Mouse (Mus musculus) neural tube, embryonic 12.5 days (tissue): Measurements from ENCODE around the gene Acsf3. TPM values are rescaled to one million over a fixed set of nuclear protein-coding genes. Genes with fewer than 3 reads are reported as not detected.
A peak's percentile ranks its signal among the peaks of the same experiment; 100 is the strongest.

Source experiments
- ATAC-seq: fragments of 200-750 bp; cut with Nextera tagmentation; 2 replicates; pipeline ENCODE4 v1.8.0; 2017; ENCODE audit warnings: low read depth, mild to moderate bottlenecking, moderate TSS enrichment, moderate library complexity; ENCODE audit not compliant: low FRiP score
- H3K27ac ChIP-seq: fragments of 300-500 bp; sonication (generic); 2 replicates; pipeline ENCODE4 v1.5.1; 2016
- H3K27me3 ChIP-seq: fragments of 300-500 bp; sonication (generic); replicated peaks from 2 replicates; pipeline ENCODE4 v1.6.1; 2016; ENCODE audit warnings: mild to moderate bottlenecking
- H3K36me3 ChIP-seq: fragments of 300-500 bp; sonication (generic); 2 replicates; pipeline ENCODE4 v1.6.1; 2016; ENCODE audit warnings: mild to moderate bottlenecking
- H3K4me1 ChIP-seq: fragments of 300-500 bp; sonication (generic); 2 replicates; pipeline ENCODE4 v1.6.1; 2016
- H3K4me2 ChIP-seq: fragments of 300-500 bp; sonication (generic); replicated peaks from 2 replicates; pipeline ENCODE4 v1.6.1; 2016; ENCODE audit warnings: mild to moderate bottlenecking
- H3K4me3 ChIP-seq: fragments of 300-500 bp; sonication (generic); 2 replicates; pipeline ENCODE4 v1.5.1; 2016
- H3K9ac ChIP-seq: fragments of 300-500 bp; sonication (generic); 2 replicates; pipeline ENCODE4 v1.6.1; 2016; ENCODE audit warnings: mild to moderate bottlenecking
- H3K9me3 ChIP-seq: fragments of 300-500 bp; sonication (generic); 2 replicates; pipeline ENCODE4 v1.6.1; 2016; ENCODE audit warnings: mild to moderate bottlenecking
- WGBS: fragments of 180-500 bp; shearing (Covaris S2); methylation state at CpG from one replicate; pipeline ENCODE4 v1.1.7; 2016; 5-methylcytosine and 5-hydroxymethylcytosine counted together
- polyA plus RNA-seq: library from polyadenylated mRNA; unstranded; fragments of >200 nt; fragmentation: Nextera tagmentation; extraction: Ambion mirVana; gene quantifications from 2 replicates; pipeline ENCODE4 v1.2.1, GENCODE M21; 2016

Gene Acsf3
- polyA plus RNA-seq, 1 experiment from 2014 or later, result 18.3 TPM

- no peaks in the 10 kb centered on the region for H3K9me3 ChIP-seq
- no peaks in the 10 kb centered on the region for H3K36me3 ChIP-seq
- no peak overlapping the region for H3K9ac ChIP-seq
- no peak for ATAC-seq
- H3K4me2 ChIP-seq, result no peak overlapping the region
- H3K27ac ChIP-seq, result no peak overlapping the region
- no peak overlapping the region for H3K4me3 ChIP-seq
- 0 out of 2 replicates have a peak, but pooled peaks cover 3% of the 10 kb centered on the region for H3K27me3 ChIP-seq
- H3K4me1 ChIP-seq, result no peaks in the 10 kb centered on the region; the same call in 1 of the 2 replicates
- 83% methylated on average over 3 of the region's 3 CpGs for WGBS
Observed at GRCm38 (mm10) chr8:122844161-122844560, 68.9 kb downstream of the Acsf3 start.

- no peak overlapping the region for H3K4me3 ChIP-seq
- no peak overlapping the region for H3K4me2 ChIP-seq
- no peak for ATAC-seq
- H3K36me3 ChIP-seq, result no peaks in the 10 kb centered on the region
- no peak overlapping the region for H3K9ac ChIP-seq
- no peak overlapping the region for H3K27ac ChIP-seq
- 0 out of 2 replicates have a peak, but pooled peaks cover 3% of the 10 kb centered on the region for H3K27me3 ChIP-seq
- no peaks in the 10 kb centered on the region for H3K9me3 ChIP-seq
- 85% methylated on average over 4 of the region's 4 CpGs for WGBS
- no peaks in the 10 kb centered on the region; the same call in none of the 2 replicates for H3K4me1 ChIP-seq
Observed at GRCm38 (mm10) chr8:122845662-122846061, 70.4 kb downstream of the Acsf3 start.

- Histone ChIP-seq H3K4me3 (no peak within 1 kb of the TSS), H3K27ac (no peak within 1 kb of the TSS), H3K36me3 (no peaks in the 10 kb centered on the region), H3K9me3 (no peaks in the 10 kb centered on the region), H3K27me3 (0 out of 2 replicates have a peak, but pooled peaks cover 3% of the 10 kb centered on the region), H3K4me1 (peaks cover 3% of the 10 kb centered on the region), H3K4me2 (peak within 1 kb of the TSS; percentile 35), H3K9ac (no peak within 1 kb of the TSS)
- peak; percentile 61; the same call in 1 of the 2 replicates for ATAC-seq
- 18% methylated on average over 18 of the region's 18 CpGs for WGBS
Observed at GRCm38 (mm10) chr8:122847829-122848561, 72.7 kb downstream of the Acsf3 start, which contains the start of gene Cdh15. Gene Cdh15, plus strand, starts transcription at chr8:122847966.

- H3K4me1 ChIP-seq, result peaks cover 11% of the 10 kb centered on the region
- WGBS, result 73% methylated on average over 11 of the region's 11 CpGs
- H3K27ac ChIP-seq, result no peak overlapping the region
- no peak overlapping the region for H3K9ac ChIP-seq
- no peak for ATAC-seq
- H3K4me3 ChIP-seq, result no peak overlapping the region
- no peak overlapping the region for H3K4me2 ChIP-seq
- no peaks in the 10 kb centered on the region for H3K9me3 ChIP-seq
- no peaks in the 10 kb centered on the region for H3K36me3 ChIP-seq
- 0 out of 2 replicates have a peak, but pooled peaks cover 3% of the 10 kb centered on the region for H3K27me3 ChIP-seq
Observed at GRCm38 (mm10) chr8:122849152-122849910, 74.0 kb downstream of the Acsf3 start.

- H3K4me2 ChIP-seq, result no peak overlapping the region
Observed at GRCm38 (mm10) chr8:122850641-122851240, 75.5 kb downstream of the Acsf3 start.

GRCm38 (mm10) chr8:122851692-122852545, 76.6 kb downstream of the Acsf3 start:
- Histone ChIP-seq H3K36me3 (no peaks in the 10 kb centered on the region), H3K9me3 (no peaks in the 10 kb centered on the region), H3K4me3 (no peak overlapping the region), H3K9ac (no peak overlapping the region), H3K4me2 (no peak overlapping the region), H3K27me3 (no peaks in the 10 kb centered on the region), H3K4me1 (peaks cover 11% of the 10 kb centered on the region), H3K27ac (no peak overlapping the region)
- ATAC-seq, result no peak
- WGBS, result 85% methylated on average over 12 of the region's 12 CpGs

More at GRCm38 (mm10) chr8:122850641-122851240, 75.5 kb downstream of the Acsf3 start:
- Histone ChIP-seq H3K9me3 (no peaks in the 10 kb centered on the region), H3K4me1 (peaks cover 11% of the 10 kb centered on the region), H3K27ac (no peak overlapping the region), H3K36me3 (no peaks in the 10 kb centered on the region), H3K9ac (no peak overlapping the region), H3K27me3 (0 out of 2 replicates have a peak, but pooled peaks cover 3% of the 10 kb centered on the region), H3K4me3 (no peak overlapping the region)
- WGBS, result 63% methylated on average over 3 of the region's 3 CpGs
- no peak for ATAC-seq

GRCm38 (mm10) chr8:122852546-122852905, 77.2 kb downstream of the Acsf3 start:
- H3K27me3 ChIP-seq, result no peaks in the 10 kb centered on the region
- H3K4me1 ChIP-seq, result peaks cover 11% of the 10 kb centered on the region
- H3K9me3 ChIP-seq, result no peaks in the 10 kb centered on the region
- no peak overlapping the region for H3K4me2 ChIP-seq
- H3K27ac ChIP-seq, result no peak overlapping the region
- no peak overlapping the region for H3K4me3 ChIP-seq
- no peaks in the 10 kb centered on the region for H3K36me3 ChIP-seq
- WGBS, result 52% methylated on average over 1 of the region's 1 CpGs
- H3K9ac ChIP-seq, result no peak overlapping the region
- ATAC-seq, result no peak

- H3K36me3 ChIP-seq, result no peaks in the 10 kb centered on the region
- no peak overlapping the region for H3K27ac ChIP-seq
- no peak overlapping the region for H3K9ac ChIP-seq
Observed at GRCm38 (mm10) chr8:122853340-122853771, 78.1 kb downstream of the Acsf3 start.

GRCm38 (mm10) chr8:122854388-122854787, 79.1 kb downstream of the Acsf3 start:
- no peak for ATAC-seq
- Histone ChIP-seq H3K27ac (no peak overlapping the region), H3K9ac (no peak overlapping the region), H3K4me3 (no peak overlapping the region), H3K9me3 (no peaks in the 10 kb centered on the region), H3K36me3 (no peaks in the 10 kb centered on the region), H3K27me3 (no peaks in the 10 kb centered on the region), H3K4me2 (no peak overlapping the region), H3K4me1 (peaks cover 11% of the 10 kb centered on the region)
- 75% methylated on average over 7 of the region's 7 CpGs for WGBS

More at GRCm38 (mm10) chr8:122853340-122853771, 78.1 kb downstream of the Acsf3 start:
- 16% methylated on average over 11 of the region's 11 CpGs for WGBS
- ATAC-seq, result peak; percentile 71
- Histone ChIP-seq H3K4me1 (peaks cover 11% of the 10 kb centered on the region), H3K9me3 (no peaks in the 10 kb centered on the region), H3K4me3 (no peak overlapping the region), H3K27me3 (no peaks in the 10 kb centered on the region), H3K4me2 (no peak overlapping the region)

- no peak overlapping the region for H3K9ac ChIP-seq
- no peak for ATAC-seq
- H3K4me1 ChIP-seq, result peaks cover 11% of the 10 kb centered on the region
- H3K9me3 ChIP-seq, result no peaks in the 10 kb centered on the region
- 85% methylated on average over 4 of the region's 4 CpGs for WGBS
- no peaks in the 10 kb centered on the region for H3K36me3 ChIP-seq
- no peak overlapping the region for H3K27ac ChIP-seq
- H3K4me3 ChIP-seq, result no peak overlapping the region
- H3K27me3 ChIP-seq, result no peaks in the 10 kb centered on the region
- H3K4me2 ChIP-seq, result no peak overlapping the region
Observed at GRCm38 (mm10) chr8:122855123-122855522, 79.8 kb downstream of the Acsf3 start.

GRCm38 (mm10) chr8:122856288-122856687, 81.0 kb downstream of the Acsf3 start:
- 86% methylated on average over 8 of the region's 8 CpGs for WGBS
- Histone ChIP-seq H3K4me2 (no peak overlapping the region), H3K9ac (no peak overlapping the region)

More at GRCm38 (mm10) chr8:122856288-122856687, 81.0 kb downstream of the Acsf3 start:
- ATAC-seq, result no peak
- Histone ChIP-seq H3K4me3 (no peak overlapping the region), H3K9me3 (no peaks in the 10 kb centered on the region), H3K36me3 (no peaks in the 10 kb centered on the region), H3K27me3 (no peaks in the 10 kb centered on the region), H3K4me1 (peaks cover 11% of the 10 kb centered on the region), H3K27ac (no peak overlapping the region)
